ENCODE assay signal across 8 mouse cellular contexts in genomic region chr6:54566546-54566919, GRCm38 (mm10). TPM values are rescaled to one million over a fixed set of nuclear protein-coding genes. Genes with fewer than 3 reads are reported as not detected.
DNase-seq lines count a peak whose midpoint lies in the region; ATAC-seq and TF ChIP-seq lines count a peak whose summit lies in the region.

No protein-coding gene starts in this region.

- ATAC-seq in forebrain, postnatal 0 days, result no peak
- no peak for ATAC-seq in liver, postnatal 0 days
- ATAC-seq in erythroid progenitor cell, adult 5-6 weeks (replicated peaks; ENCODE audit: low FRiP score, poor library complexity, severe bottlenecking), result no peak

- H3ac ChIP-seq in C2C12 (ENCODE audit: control insufficient read depth, insufficient read length, low read depth), result no peak overlapping the region

- H3K4me2 ChIP-seq in forebrain, postnatal 0 days (ENCODE audit: low read depth), result peak overlapping the region; percentile 75
- H3K4me2 ChIP-seq in liver, postnatal 0 days (ENCODE audit: low read depth, low read length), result peak overlapping the region; percentile 74

- peaks cover 14% of the 10 kb centered on the region for H3K4me1 ChIP-seq in heart, embryonic 10.5 days
- peaks cover 27% of the 10 kb centered on the region for H3K4me1 ChIP-seq in forebrain, postnatal 0 days (ENCODE audit: insufficient read depth)
- H3K4me1 ChIP-seq in liver, postnatal 0 days (ENCODE audit: insufficient read depth), result no peaks in the 10 kb centered on the region; the same call in 1 of the 2 replicates

- H3K27ac ChIP-seq in heart, embryonic 10.5 days, result peak overlapping the region; percentile 63
- peak overlapping the region; percentile 96 for H3K27ac ChIP-seq in forebrain, postnatal 0 days (ENCODE audit: low read depth, low read length)
- no peak overlapping the region for H3K27ac ChIP-seq in liver, postnatal 0 days (ENCODE audit: low read depth)

- H3K79me2 ChIP-seq in C2C12 (ENCODE audit: control insufficient read depth, insufficient read depth), result peaks cover 7% of the 10 kb centered on the region

- TF ChIP-seq EP300 in liver, postnatal 0 days (IDR thresholded peaks at IDR 0.05; ENCODE audit: low read depth), result no peak

- H3K27me3 ChIP-seq in heart, embryonic 10.5 days (ENCODE audit: insufficient read depth, poor library complexity, severe bottlenecking), result peaks cover 37% of the 10 kb centered on the region
- H3K27me3 ChIP-seq in C2C12 (ENCODE audit: control insufficient read depth, insufficient read depth, insufficient read length), result no peaks in the 10 kb centered on the region
- H3K27me3 ChIP-seq in forebrain, postnatal 0 days (ENCODE audit: insufficient read depth, low read length), result no peaks in the 10 kb centered on the region
- H3K27me3 ChIP-seq in liver, postnatal 0 days (ENCODE audit: insufficient read depth, low read length), result peaks cover 29% of the 10 kb centered on the region

- H3K9me3 ChIP-seq in heart, embryonic 10.5 days, result no peaks in the 10 kb centered on the region
- H3K9me3 ChIP-seq in forebrain, postnatal 0 days (ENCODE audit: low read length), result no peaks in the 10 kb centered on the region
- no peaks in the 10 kb centered on the region for H3K9me3 ChIP-seq in liver, postnatal 0 days (ENCODE audit: low read length)

- 21% methylated on average over 6 of the region's 6 CpGs for WGBS in heart, embryonic 10.5 days
- WGBS in forebrain, postnatal 0 days, result 2% methylated on average over 6 of the region's 6 CpGs
- WGBS in liver, postnatal 0 days (ENCODE audit: insufficient replicate concordance), result 19% methylated on average over 6 of the region's 6 CpGs

- H3K79me3 ChIP-seq in C2C12 (ENCODE audit: low read depth), result peaks cover 2% of the 10 kb centered on the region

- no peak for TF ChIP-seq CTCF in C2C12 (IDR thresholded peaks at IDR 0.05; ENCODE audit: control insufficient read depth, insufficient read depth, insufficient read length)
- no peak for TF ChIP-seq CTCF in forebrain, postnatal 0 days (IDR thresholded peaks at IDR 0.05; ENCODE audit: low read depth)
- no peak for TF ChIP-seq CTCF in liver, postnatal 0 days (IDR thresholded peaks at IDR 0.05; ENCODE audit: low read depth)

- H3K4me3 ChIP-seq in heart, embryonic 10.5 days, result peak overlapping the region; percentile 73
- H3K4me3 ChIP-seq in C2C12 (ENCODE audit: insufficient read depth, poor library complexity, severe bottlenecking), result peak overlapping the region; percentile 43
- peak overlapping the region; percentile 70 for H3K4me3 ChIP-seq in forebrain, postnatal 0 days (ENCODE audit: low read depth, low read length)
- H3K4me3 ChIP-seq in liver, postnatal 0 days (ENCODE audit: low read depth, low read length), result peak overlapping the region; percentile 45

- H3K9ac ChIP-seq in forebrain, postnatal 0 days, result peak overlapping the region; percentile 95
- peak overlapping the region; percentile 9; the same call in 1 of the 2 replicates for H3K9ac ChIP-seq in liver, postnatal 0 days (replicated peaks)

- no peaks in the 10 kb centered on the region for H3K36me3 ChIP-seq in heart, embryonic 10.5 days
- no peaks in the 10 kb centered on the region for H3K36me3 ChIP-seq in C2C12 (ENCODE audit: control insufficient read depth, insufficient read depth)
- H3K36me3 ChIP-seq in forebrain, postnatal 0 days (ENCODE audit: insufficient read depth), result no peaks in the 10 kb centered on the region
- no peaks in the 10 kb centered on the region for H3K36me3 ChIP-seq in liver, postnatal 0 days (replicated peaks; ENCODE audit: insufficient read depth, low read length)

- no peak for DNase-seq in heart, embryonic 10.5 days (ENCODE audit: low spot score)
- DNase-seq in heart, adult 11 months, result no peak
- no peak for DNase-seq in forebrain, postnatal 0 days
- DNase-seq in liver, postnatal 0 days, result no peak
- DNase-seq in spleen, adult 12 weeks (ENCODE audit: low spot score), result no peak
- DNase-seq in right cerebral cortex, postnatal 4 days, result no peak

TF ChIP-seq in C2C12, 6 proteins besides CTCF, POLR2A, EP300 and RAD21:
- TF ChIP-seq MYOD1 (IDR thresholded peaks at IDR 0.05; ENCODE audit: control insufficient read depth, insufficient read length, low read depth), result no peak
- TF ChIP-seq USF1 (IDR thresholded peaks at IDR 0.05; ENCODE audit: low read depth), result no peak
- TF ChIP-seq FOSL1 (IDR thresholded peaks at IDR 0.05; ENCODE audit: insufficient read depth, low read length, poor library complexity, severe bottlenecking), result no peak
- TF ChIP-seq MYOG (IDR thresholded peaks at IDR 0.05; ENCODE audit: control insufficient read depth, extremely low read depth, insufficient read length), result no peak
- no peak for TF ChIP-seq CEBPB (IDR thresholded peaks at IDR 0.05; ENCODE audit: low read depth)
- TF ChIP-seq MAX (IDR thresholded peaks at IDR 0.05), result no peak

RNA-seq across cellular contexts. Expression of gene Scrn1, which starts 0.2 kb away (rescaled TPM):
- 10.5 and 12.1 TPM in 2 replicates for polyA plus RNA-seq in heart, embryonic 10.5 days (2016; fragmentation: Nextera tagmentation; extraction: Ambion mirVana)
- 40.6 TPM for polyA plus RNA-seq in C2C12 (2012; fragmentation: generic; extraction: Trizol)
- 189 and 195 TPM in 2 replicates for total RNA-seq in forebrain, postnatal 0 days (2014; rRNA removed)
- polyA plus RNA-seq in forebrain, postnatal 0 days (2015; fragmentation: Nextera tagmentation; extraction: Ambion mirVana), result 95.5 and 122 TPM in 2 replicates
- 0.32 and 0.35 TPM in 2 replicates for polyA plus RNA-seq in liver, postnatal 0 days (2015; fragmentation: Nextera tagmentation; extraction: Ambion mirVana)
- total RNA-seq in erythroid progenitor cell, adult 5-6 weeks (2015; ENCODE audit: low replicate concordance), result not detected in 2 replicates
- not detected in 2 replicates for total RNA-seq in erythroid progenitor cell, adult 5-6 weeks (2017; ENCODE audit: low replicate concordance)

RNA-seq across cellular contexts. Expression of gene Plekha8, which starts 28.4 kb away (rescaled TPM):
- 10.3 and 11.9 TPM in 2 replicates for polyA plus RNA-seq in heart, embryonic 10.5 days (2016; fragmentation: Nextera tagmentation; extraction: Ambion mirVana)
- 3.9 TPM for polyA plus RNA-seq in C2C12 (2012; fragmentation: generic; extraction: Trizol)
- 14.8 and 19.3 TPM in 2 replicates for total RNA-seq in forebrain, postnatal 0 days (2014; rRNA removed)
- 4.5 and 4.7 TPM in 2 replicates for polyA plus RNA-seq in forebrain, postnatal 0 days (2015; fragmentation: Nextera tagmentation; extraction: Ambion mirVana)
- 4.3 and 4.8 TPM in 2 replicates for polyA plus RNA-seq in liver, postnatal 0 days (2015; fragmentation: Nextera tagmentation; extraction: Ambion mirVana)
- 1.4 and 1.7 TPM in 2 replicates for total RNA-seq in erythroid progenitor cell, adult 5-6 weeks (2015; ENCODE audit: low replicate concordance)
- total RNA-seq in erythroid progenitor cell, adult 5-6 weeks (2017; ENCODE audit: low replicate concordance), result 0.90 and 1.1 TPM in 2 replicates

RNA-seq across cellular contexts. Expression of gene Fkbp14, which starts 30.6 kb away (rescaled TPM):
- polyA plus RNA-seq in heart, embryonic 10.5 days (2016; fragmentation: Nextera tagmentation; extraction: Ambion mirVana), result 19.8 and 24.6 TPM in 2 replicates
- polyA plus RNA-seq in C2C12 (2012; fragmentation: generic; extraction: Trizol), result 5.0 TPM
- 5.2 and 9.6 TPM in 2 replicates for total RNA-seq in forebrain, postnatal 0 days (2014; rRNA removed)
- polyA plus RNA-seq in forebrain, postnatal 0 days (2015; fragmentation: Nextera tagmentation; extraction: Ambion mirVana), result 4.1 and 4.5 TPM in 2 replicates
- 1.7 and 2.3 TPM in 2 replicates for polyA plus RNA-seq in liver, postnatal 0 days (2015; fragmentation: Nextera tagmentation; extraction: Ambion mirVana)
- total RNA-seq in erythroid progenitor cell, adult 5-6 weeks (2015; ENCODE audit: low replicate concordance), result not detected in 2 replicates
- total RNA-seq in erythroid progenitor cell, adult 5-6 weeks (2017; ENCODE audit: low replicate concordance), result 0.64 and 3.4 TPM in 2 replicates
